Mouse (Mus musculus): ENCODE results near the gene Lxn. TPM values are rescaled to one million over a fixed set of nuclear protein-coding genes. Genes with fewer than 3 reads are reported as not detected.
A peak's percentile ranks its signal among the peaks of the same experiment; 100 is the strongest.

The Lxn gene
- polyA plus RNA-seq (2015; fragmentation: Nextera tagmentation; extraction: Ambion mirVana) = 57.5 and 64.1 TPM in 2 replicates

DNA sequence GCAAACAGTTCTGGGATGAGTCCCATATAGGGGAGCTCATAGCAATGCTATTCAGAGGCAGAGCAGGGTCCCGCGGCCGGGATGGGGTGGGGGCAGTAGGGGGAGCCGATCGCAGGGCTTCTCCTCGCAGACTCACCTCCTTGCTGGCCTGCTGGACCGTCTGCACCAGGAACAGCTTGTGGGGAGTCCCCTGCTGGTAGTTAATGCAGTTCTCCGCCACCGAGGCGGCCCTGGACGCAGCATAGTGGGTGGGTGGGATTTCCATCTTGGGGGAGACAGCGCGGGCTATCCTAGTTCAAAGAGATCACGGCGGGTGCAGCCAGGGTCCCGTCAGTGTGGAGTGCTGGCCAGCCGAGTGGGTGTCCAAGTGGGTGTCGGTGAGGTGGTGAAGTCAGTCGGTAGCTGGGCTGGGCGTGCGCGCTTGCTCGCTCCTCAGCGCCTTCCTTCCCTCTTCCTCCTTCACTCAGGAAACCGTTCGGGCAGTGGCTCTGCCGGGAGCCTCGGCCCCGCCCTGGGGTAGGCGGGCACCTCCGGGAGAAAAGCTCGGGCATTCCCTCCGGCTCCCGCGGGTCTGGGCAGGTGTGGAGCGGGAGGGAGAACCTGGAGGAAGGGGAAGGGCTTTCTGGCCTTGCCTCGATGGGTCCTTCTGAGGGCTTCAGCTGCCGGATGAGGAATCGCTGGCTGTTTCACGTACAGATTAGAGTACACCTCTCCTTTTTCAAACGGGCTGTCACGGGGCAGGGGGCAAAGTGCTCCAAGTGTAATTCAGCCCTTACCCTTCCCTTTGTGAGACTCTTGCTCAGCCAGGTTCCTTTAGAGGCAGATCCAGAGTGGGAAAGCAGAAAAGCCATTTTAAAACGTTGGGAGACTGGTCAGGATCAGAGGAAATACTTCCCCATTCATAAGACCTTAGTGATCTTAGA, at the start of gene Lxn:
TSS of gene Lxn (minus strand) at position 477 of the 923 bp plus-strand sequence.
- Histone ChIP-seq H3K27ac (replicated peaks) (peak within 1 kb of the TSS; percentile 46), H3K9ac (replicated peaks) (peak within 1 kb of the TSS; percentile 77), H3K9me3 (no peaks in the 10 kb centered on the region), H3K4me2 (replicated peaks) (peak within 1 kb of the TSS; percentile 93), H3K4me3 (peak within 1 kb of the TSS; percentile 64), H3K27me3 (no peaks in the 10 kb centered on the region), H3K4me1 (peaks cover 21% of the 10 kb centered on the region), H3K36me3 (peaks cover 22% of the 10 kb centered on the region)
- WGBS = 1% methylated on average over 43 of the region's 43 CpGs
- peak; percentile 87 for ATAC-seq (replicated peaks)

- Histone ChIP-seq H3K27ac (replicated peaks) (no peak overlapping the region), H3K9ac (replicated peaks) (no peak overlapping the region), H3K36me3 (no peaks in the 10 kb centered on the region), H3K9me3 (no peaks in the 10 kb centered on the region), H3K27me3 (peaks cover 24% of the 10 kb centered on the region; the same call in 1 of the 2 replicates), H3K4me1 (peaks cover 11% of the 10 kb centered on the region), H3K4me3 (no peak overlapping the region), H3K4me2 (replicated peaks) (no peak overlapping the region)
- WGBS = 5% methylated on average over 5 of the region's 5 CpGs
- ATAC-seq (replicated peaks) = peak; percentile 77
These were observed 49.1 kb upstream of the Lxn start for GRCm38 (mm10) chr3:67512807-67513206.

- WGBS = 87% methylated on average over 10 of the region's 10 CpGs
- Histone ChIP-seq H3K4me3 (no peak overlapping the region), H3K36me3 (no peaks in the 10 kb centered on the region), H3K9ac (replicated peaks) (no peak overlapping the region), H3K27me3 (peaks cover 1% of the 10 kb centered on the region; the same call in 1 of the 2 replicates), H3K27ac (replicated peaks) (no peak overlapping the region), H3K9me3 (no peaks in the 10 kb centered on the region), H3K4me1 (no peaks in the 10 kb centered on the region), H3K4me2 (replicated peaks) (no peak overlapping the region)
- ATAC-seq (replicated peaks) = no peak
These were observed 44.6 kb upstream of the Lxn start for GRCm38 (mm10) chr3:67508216-67508892.

GRCm38 (mm10) chr3:67505286-67505685, 41.6 kb upstream of the Lxn start:
- H3K27me3 ChIP-seq = no peaks in the 10 kb centered on the region
- H3K9me3 ChIP-seq = no peaks in the 10 kb centered on the region
- no peak for ATAC-seq (replicated peaks)
- 77% methylated on average over 2 of the region's 2 CpGs for WGBS
- H3K4me2 ChIP-seq (replicated peaks) = no peak overlapping the region
- H3K4me3 ChIP-seq = no peak overlapping the region
- no peak overlapping the region for H3K27ac ChIP-seq (replicated peaks)
- no peaks in the 10 kb centered on the region for H3K36me3 ChIP-seq
- no peaks in the 10 kb centered on the region for H3K4me1 ChIP-seq
- no peak overlapping the region for H3K9ac ChIP-seq (replicated peaks)

GRCm38 (mm10) chr3:67503878-67504277, 40.2 kb upstream of the Lxn start:
- no peak overlapping the region for H3K9ac ChIP-seq (replicated peaks)
- 3% methylated on average over 3 of the region's 3 CpGs for WGBS
- ATAC-seq (replicated peaks) = no peak
- no peak overlapping the region for H3K27ac ChIP-seq (replicated peaks)
- H3K4me3 ChIP-seq = no peak overlapping the region
- no peaks in the 10 kb centered on the region for H3K4me1 ChIP-seq
- H3K27me3 ChIP-seq = no peaks in the 10 kb centered on the region
- H3K36me3 ChIP-seq = no peaks in the 10 kb centered on the region
- H3K4me2 ChIP-seq (replicated peaks) = no peak overlapping the region
- no peaks in the 10 kb centered on the region for H3K9me3 ChIP-seq

DNA sequence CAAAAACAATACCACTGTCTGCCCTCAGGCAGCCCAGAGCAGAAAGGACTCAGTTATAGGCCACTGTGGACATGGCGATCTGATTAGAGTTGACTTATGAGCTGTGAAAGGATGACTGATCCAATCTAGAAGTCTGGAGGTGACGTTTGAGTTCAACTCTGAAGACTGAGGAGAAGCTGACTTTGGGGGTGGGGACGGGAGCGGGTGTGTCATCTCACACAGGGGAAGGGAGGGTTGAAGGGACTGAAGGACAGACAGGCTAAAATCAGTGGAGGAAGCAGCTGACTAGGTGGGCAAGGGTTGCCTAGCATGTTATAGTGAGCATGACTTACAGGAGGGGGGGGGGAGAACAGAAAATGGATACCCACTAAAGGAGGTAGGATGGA, 35.7 kb upstream of the Lxn start:
- H3K4me3 ChIP-seq = no peak overlapping the region
- no peak for ATAC-seq (replicated peaks)
- no peak overlapping the region for H3K4me2 ChIP-seq (replicated peaks)
- H3K9ac ChIP-seq (replicated peaks) = no peak overlapping the region
- no peaks in the 10 kb centered on the region for H3K9me3 ChIP-seq
- H3K4me1 ChIP-seq = no peaks in the 10 kb centered on the region
- 94% methylated on average over 4 of the region's 4 CpGs for WGBS
- no peaks in the 10 kb centered on the region for H3K27me3 ChIP-seq
- H3K27ac ChIP-seq (replicated peaks) = no peak overlapping the region
- H3K36me3 ChIP-seq = no peaks in the 10 kb centered on the region

GRCm38 (mm10) chr3:67498773-67499405, 35.2 kb upstream of the Lxn start:
- Histone ChIP-seq H3K4me2 (replicated peaks) (no peak overlapping the region), H3K4me3 (no peak overlapping the region), H3K4me1 (no peaks in the 10 kb centered on the region), H3K9me3 (no peaks in the 10 kb centered on the region), H3K36me3 (no peaks in the 10 kb centered on the region), H3K9ac (replicated peaks) (no peak overlapping the region), H3K27me3 (no peaks in the 10 kb centered on the region), H3K27ac (replicated peaks) (no peak overlapping the region)
- no peak for ATAC-seq (replicated peaks)
- 92% methylated on average over 8 of the region's 8 CpGs for WGBS

GRCm38 (mm10) chr3:67497998-67498397, 34.3 kb upstream of the Lxn start:
- WGBS = 84% methylated on average over 2 of the region's 2 CpGs
- Histone ChIP-seq H3K9me3 (no peaks in the 10 kb centered on the region), H3K4me1 (no peaks in the 10 kb centered on the region), H3K36me3 (no peaks in the 10 kb centered on the region), H3K4me2 (replicated peaks) (no peak overlapping the region), H3K9ac (replicated peaks) (no peak overlapping the region), H3K4me3 (no peak overlapping the region), H3K27me3 (no peaks in the 10 kb centered on the region), H3K27ac (replicated peaks) (no peak overlapping the region)
- no peak for ATAC-seq (replicated peaks)

DNA sequence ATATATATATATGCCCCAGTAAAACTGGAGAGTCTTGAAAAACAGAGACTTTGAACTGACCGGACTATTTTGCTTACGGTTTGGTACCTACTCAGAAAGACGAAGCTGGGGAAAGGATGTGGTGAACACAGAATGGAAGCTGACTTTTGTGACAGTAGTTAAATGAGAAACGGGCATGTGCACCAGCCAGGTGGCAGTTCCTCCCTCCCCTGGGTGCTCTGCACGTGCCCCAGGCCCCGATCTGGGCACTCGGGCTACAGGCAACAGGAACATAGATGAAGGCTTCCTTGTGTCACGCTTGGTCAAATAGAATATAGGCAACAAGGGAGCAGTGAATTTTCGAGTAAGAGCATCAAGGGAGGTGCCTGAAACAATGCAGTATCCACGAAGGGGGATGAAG, 32.6 kb upstream of the Lxn start:
- WGBS = 91% methylated on average over 10 of the region's 10 CpGs
- no peak overlapping the region for H3K27ac ChIP-seq (replicated peaks)

GRCm38 (mm10) chr3:67493132-67493531, 29.4 kb upstream of the Lxn start:
- no peak overlapping the region for H3K9ac ChIP-seq (replicated peaks)
- no peak overlapping the region for H3K4me3 ChIP-seq
- no peaks in the 10 kb centered on the region for H3K9me3 ChIP-seq
- 89% methylated on average over 8 of the region's 8 CpGs for WGBS
- no peak for ATAC-seq (replicated peaks)
- H3K36me3 ChIP-seq = no peaks in the 10 kb centered on the region
- no peak overlapping the region for H3K27ac ChIP-seq (replicated peaks)
- H3K4me1 ChIP-seq = no peaks in the 10 kb centered on the region
- H3K4me2 ChIP-seq (replicated peaks) = no peak overlapping the region
- no peaks in the 10 kb centered on the region for H3K27me3 ChIP-seq

More for the DNA sequence above, 32.6 kb upstream of the Lxn start:
- no peaks in the 10 kb centered on the region for H3K4me1 ChIP-seq
- no peak for ATAC-seq (replicated peaks)
- H3K9ac ChIP-seq (replicated peaks) = no peak overlapping the region
- no peaks in the 10 kb centered on the region for H3K36me3 ChIP-seq
- no peak overlapping the region for H3K4me3 ChIP-seq
- H3K27me3 ChIP-seq = no peaks in the 10 kb centered on the region
- no peak overlapping the region for H3K4me2 ChIP-seq (replicated peaks)
- no peaks in the 10 kb centered on the region for H3K9me3 ChIP-seq

GRCm38 (mm10) chr3:67492086-67492869, 28.6 kb upstream of the Lxn start:
- Histone ChIP-seq H3K9me3 (no peaks in the 10 kb centered on the region), H3K4me2 (replicated peaks) (no peak overlapping the region), H3K27ac (replicated peaks) (no peak overlapping the region), H3K4me1 (no peaks in the 10 kb centered on the region), H3K9ac (replicated peaks) (no peak overlapping the region), H3K4me3 (no peak overlapping the region), H3K36me3 (no peaks in the 10 kb centered on the region), H3K27me3 (no peaks in the 10 kb centered on the region)
- 73% methylated on average over 8 of the region's 8 CpGs for WGBS
- no peak for ATAC-seq (replicated peaks)

Data from forebrain, embryonic 15.5 days (tissue).